Mouse (Mus musculus) right cerebral cortex, postnatal 10 days (tissue): Measurements from ENCODE around the gene Ovol2.

ENCODE experiments used
- DNase-seq, 2 experiments: peaks; one replicate each; pipeline ENCODE4 v3.0.0; 2021; ENCODE audit warnings: low spot score in 2 of 2

Gene Ovol2

DNA sequence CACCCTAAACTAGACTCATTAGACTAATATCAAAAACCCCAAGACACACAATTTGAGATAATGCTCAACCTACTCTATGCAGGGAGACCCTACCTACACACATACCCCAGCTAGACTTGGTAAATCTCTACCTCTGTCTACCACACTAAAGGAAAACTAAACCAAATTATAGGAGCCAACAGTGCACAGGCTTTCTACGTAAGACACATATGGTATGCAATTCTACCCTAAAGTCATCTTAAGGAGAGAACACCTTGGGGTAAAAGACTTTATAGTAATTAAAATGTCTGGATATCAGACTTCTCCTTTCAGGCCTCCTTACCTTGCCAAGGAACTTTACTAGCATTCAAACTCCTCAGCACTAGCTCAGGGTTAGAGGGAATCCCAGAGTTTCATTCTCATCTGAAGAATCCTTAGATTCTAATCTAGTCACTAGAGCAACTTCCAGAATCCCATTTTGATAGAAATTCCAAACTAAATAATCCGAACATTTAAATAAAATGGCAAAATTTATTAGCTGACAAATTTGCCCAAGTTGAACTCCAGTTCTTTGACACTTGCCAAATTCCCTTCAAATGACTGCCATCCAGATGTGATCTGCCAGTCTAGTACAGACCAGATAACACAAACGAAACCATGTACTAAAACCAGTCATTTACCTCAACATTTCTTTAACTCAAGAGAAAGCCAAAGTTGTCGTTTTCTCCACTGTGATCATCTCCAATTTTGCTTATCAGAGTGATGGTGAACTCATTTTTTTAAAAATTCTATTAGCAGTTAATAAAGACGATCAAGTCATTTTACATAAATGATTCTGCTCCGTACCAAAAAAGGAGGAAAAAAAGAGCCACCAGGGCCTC, 63.3 kb downstream of the Ovol2 start:
- DNase-seq = no peak

DNA sequence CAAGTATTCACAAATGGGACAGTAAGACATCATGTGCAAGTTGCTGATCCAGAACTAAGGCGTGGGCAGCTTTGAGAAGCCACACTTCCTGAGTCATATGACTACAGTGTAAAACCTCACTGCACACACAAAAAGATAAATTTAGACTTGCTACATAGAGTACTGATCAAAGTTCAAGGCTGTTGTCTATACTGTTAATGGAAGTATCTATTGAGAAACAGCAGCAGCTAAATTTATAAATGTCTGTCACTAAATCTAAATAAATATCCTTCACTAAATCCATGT, 64.3 kb downstream of the Ovol2 start:
- DNase-seq = no peak

DNA sequence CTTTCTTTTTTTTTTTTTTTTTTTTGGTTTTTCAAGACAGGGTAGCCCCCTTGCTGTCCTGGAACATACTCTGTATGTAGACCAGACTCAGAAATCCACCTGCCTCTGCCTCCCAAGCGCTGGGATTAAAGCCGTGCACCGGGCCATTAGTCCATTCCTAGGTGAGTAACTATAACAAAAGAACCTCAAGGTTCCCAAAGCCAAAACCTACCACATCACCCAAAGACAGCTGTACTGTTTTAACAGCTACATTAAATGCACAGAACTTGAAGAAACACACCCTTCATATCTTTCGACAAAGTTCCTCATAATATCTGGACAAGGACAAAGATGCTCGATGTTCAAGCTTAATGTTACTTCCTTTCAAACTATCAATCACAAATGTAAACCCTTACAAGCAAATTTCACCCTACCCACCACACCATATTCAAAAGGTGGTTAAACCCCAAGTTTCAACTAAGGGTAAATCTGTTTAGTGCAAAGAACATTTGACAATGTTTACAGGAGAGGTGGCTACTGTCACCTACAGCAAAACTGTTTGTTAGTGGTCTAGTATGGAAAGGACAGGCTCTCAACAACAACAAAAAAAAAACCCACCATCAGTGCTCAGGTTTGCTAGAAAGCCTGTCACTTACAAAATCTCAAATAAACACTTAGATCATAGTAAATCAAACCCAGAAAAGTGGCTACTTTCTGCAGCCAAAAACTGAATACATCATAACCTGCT, 64.8 kb downstream of the Ovol2 start:
- no peak for DNase-seq

DNA sequence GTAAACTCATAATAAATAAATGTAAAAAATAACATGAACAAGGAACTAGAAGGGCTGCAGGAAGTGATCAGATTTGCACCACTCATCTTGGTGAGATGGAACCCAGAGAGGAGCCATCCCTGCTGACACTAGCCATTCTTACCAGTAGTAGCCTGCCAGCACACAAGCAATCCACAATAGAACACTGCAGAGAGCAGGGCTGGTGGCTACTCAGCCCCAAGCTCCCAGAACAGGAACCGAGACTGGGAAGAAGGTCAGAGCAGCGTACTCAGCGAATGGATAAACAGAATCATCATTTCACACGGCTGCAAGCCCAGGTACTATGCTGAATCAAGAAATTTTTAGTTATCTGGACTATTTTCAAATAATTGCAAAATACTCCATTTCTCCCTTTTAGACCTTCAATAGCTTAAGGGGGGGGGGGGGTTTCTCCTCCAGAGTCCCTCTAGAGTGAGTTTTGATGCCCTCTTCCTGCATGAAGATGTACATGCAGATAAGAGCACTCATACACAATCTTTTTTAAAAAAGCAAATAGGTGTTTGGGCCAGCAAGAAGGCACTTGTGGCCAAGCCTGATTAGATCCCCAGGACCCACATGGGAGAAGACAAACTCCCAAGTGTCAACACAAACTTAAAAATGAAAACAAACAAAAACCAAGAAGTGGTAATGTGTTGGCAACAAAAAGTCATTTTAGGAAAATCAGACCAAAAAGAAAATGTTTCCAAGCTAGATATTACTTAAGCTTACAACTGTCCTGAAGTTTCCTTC, 65.8 kb downstream of the Ovol2 start:
- DNase-seq = peak in 1 of 2 experiments; percentile 50

DNA sequence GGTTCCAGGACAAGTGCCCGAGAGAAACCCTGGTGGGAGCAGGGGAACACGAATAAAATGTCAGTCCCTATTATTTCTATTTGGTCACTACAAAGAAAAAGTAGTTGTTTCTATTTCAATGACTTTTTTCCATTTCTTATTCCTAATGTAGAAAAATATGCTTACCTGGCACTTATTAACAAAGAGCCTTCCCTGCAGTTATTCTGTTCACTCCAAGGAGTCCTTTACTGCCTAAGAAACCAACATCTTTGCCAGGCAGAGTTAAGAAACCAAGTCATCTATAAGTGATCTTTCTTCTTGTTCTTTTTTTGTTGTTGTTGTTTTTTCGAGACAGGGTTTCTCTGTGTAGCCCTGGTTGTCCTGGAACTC, 66.8 kb downstream of the Ovol2 start:
- DNase-seq = no peak

DNA sequence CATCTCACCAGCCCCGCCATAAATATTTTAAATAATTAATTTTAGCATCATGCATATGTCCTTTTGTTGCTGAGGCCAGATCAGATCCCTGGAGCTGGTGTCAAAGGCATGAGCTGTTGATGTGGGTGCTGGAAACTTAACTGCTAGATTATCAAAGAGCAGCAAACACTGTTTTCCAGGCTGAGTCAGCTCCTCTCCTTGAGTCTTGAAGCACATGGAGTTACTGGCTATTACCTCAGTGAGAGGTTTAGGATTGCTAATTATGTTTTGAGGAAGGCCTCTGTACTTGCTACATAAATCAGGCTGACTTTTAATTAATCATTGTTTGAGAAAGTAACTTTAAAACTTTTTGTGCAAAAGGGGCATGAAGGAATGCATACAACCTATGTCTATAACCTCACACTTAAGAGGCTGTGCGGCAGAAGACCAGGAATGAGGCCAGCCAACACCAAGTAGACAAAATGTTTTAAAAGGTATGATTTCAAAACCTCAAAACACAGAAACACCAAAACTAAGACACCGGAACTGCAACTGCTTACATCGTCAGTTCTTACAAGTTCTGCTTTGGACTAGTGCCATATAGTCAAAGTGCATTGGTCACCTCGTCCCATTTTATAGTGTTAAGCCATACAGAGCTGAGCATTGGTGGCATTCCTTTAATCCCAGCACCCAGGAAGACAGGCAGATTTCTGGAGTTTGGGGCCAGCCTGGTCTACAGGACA, 67.4 kb downstream of the Ovol2 start:
- DNase-seq = no peak

DNA sequence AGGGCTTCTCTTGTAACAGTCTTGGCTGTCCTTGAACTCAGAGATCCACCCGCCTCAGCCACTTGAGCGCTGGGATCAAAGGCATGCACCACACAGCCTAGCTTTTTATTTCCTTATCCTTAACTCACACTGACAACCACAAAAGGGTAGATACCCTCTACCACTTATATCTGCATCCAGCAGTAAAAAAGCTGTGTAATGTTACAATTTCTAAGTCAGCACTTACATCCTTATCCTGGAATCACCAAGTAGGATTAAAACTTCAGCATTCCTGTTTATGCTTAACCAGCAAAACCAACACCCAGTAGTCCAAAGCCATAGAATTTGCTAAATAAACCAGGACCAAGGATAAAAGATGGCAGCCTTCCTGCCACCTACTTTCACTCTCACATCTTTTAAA, 69.1 kb downstream of the Ovol2 start:
- DNase-seq = no peak
